Mouse (Mus musculus): Measurements from ENCODE around the gene Olfr1257. TPM values are rescaled to one million over a fixed set of nuclear protein-coding genes. Genes with fewer than 3 reads are reported as not detected.
"Not testable (repeated sequence)": the region's sequence is repeated elsewhere in the genome, so short reads cannot be mapped to it uniquely, and the experiment has no call there.

The Olfr1257 gene
- polyA plus RNA-seq (2015; fragmentation: Nextera tagmentation; extraction: Ambion mirVana), result not detected in 2 replicates

GRCm38 (mm10) chr2:89878137-89878536, at the start of gene Olfr1257:
TSS of gene Olfr1257 (plus strand) at chr2:89878437.
- Histone ChIP-seq H3K27me3 (ENCODE audit: control insufficient read depth, insufficient read depth, low read depth, low read length) (no peaks in the 10 kb centered on the region), H3K4me3 (ENCODE audit: low read depth, low read length) (no peak within 1 kb of the TSS), H3K4me2 (ENCODE audit: low read length) (no peak within 1 kb of the TSS), H3K4me1 (ENCODE audit: control insufficient read depth, insufficient read depth, low read length) (no peaks in the 10 kb centered on the region), H3K27ac (ENCODE audit: low read length) (no peak within 1 kb of the TSS), H3K9me3 (replicated peaks; ENCODE audit: control insufficient read depth, low read length, poor library complexity, severe bottlenecking) (no peaks in the 10 kb centered on the region), H3K36me3 (ENCODE audit: control insufficient read depth, insufficient read depth, low read length) (no peaks in the 10 kb centered on the region), H3K9ac (ENCODE audit: low read depth, low read length) (no peak within 1 kb of the TSS)
- 91% methylated on average over 1 of the region's 1 CpGs for WGBS
- ATAC-seq, result no peak

DNA sequence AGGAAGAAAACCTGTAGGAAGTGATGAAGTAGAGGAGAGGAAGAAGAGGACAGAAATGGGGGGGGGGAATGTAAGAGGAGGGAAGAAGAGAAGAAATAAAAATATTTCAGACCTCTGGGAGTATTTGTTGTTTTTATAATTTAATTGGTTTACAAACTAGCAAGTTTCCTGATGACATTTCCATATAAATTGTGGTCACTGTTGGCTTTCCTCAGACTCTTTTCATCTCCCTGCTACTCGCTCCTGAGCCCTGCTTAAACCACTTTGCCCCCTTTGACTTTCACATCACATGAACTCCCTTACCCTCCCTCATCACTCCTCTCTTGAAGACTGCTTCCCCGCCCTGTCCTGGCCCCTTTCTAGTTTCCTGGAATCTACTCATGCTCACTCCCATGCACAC, 36.8 kb upstream of the Olfr1257 start, which contains the start of gene Olfr1256:
TSS of gene Olfr1256 (minus strand) at position 101 of the 400 bp plus-strand sequence.
- no peak for ATAC-seq
- H3K9ac ChIP-seq (ENCODE audit: low read depth, low read length), result no peak within 1 kb of the TSS
- 58% methylated on average over 2 of the region's 2 CpGs for WGBS

DNA sequence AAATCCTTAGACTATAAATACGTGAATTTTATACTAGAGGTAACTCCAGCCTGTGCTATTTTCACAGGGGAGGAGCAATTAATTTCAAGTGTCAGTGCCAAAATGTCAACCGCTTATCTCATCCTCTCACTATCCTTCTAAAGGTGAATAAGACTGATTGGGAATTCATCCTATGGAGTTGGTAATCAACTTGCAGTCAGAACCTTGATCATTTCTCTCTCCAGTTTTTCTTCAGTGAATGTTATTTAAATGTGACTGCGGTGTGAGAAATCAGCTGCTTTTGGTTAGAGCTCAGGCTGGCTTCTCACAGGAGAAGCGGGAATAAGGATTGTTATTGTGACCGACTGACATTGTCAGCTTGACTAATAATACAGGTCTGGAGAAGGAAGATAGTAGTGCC, 30.1 kb upstream of the Olfr1257 start, which contains the start of gene Olfr48:
TSS of gene Olfr48 (minus strand) at position 101 of the 400 bp plus-strand sequence.
- WGBS, result 81% methylated on average over 5 of the region's 5 CpGs
- Histone ChIP-seq H3K27ac (ENCODE audit: low read length) (no peak within 1 kb of the TSS), H3K4me3 (ENCODE audit: low read depth, low read length) (no peak within 1 kb of the TSS), H3K36me3 (ENCODE audit: control insufficient read depth, insufficient read depth, low read length) (no peaks in the 10 kb centered on the region), H3K9ac (ENCODE audit: low read depth, low read length) (no peak within 1 kb of the TSS), H3K4me2 (ENCODE audit: low read length) (no peak within 1 kb of the TSS), H3K4me1 (ENCODE audit: control insufficient read depth, insufficient read depth, low read length) (no peaks in the 10 kb centered on the region), H3K9me3 (replicated peaks; ENCODE audit: control insufficient read depth, low read length, poor library complexity, severe bottlenecking) (no peaks in the 10 kb centered on the region), H3K27me3 (ENCODE audit: control insufficient read depth, insufficient read depth, low read depth, low read length) (no peaks in the 10 kb centered on the region)
- ATAC-seq, result no peak

More for the DNA sequence above, 36.8 kb upstream of the Olfr1257 start, which contains the start of gene Olfr1256:
- Histone ChIP-seq H3K4me3 (ENCODE audit: low read depth, low read length) (no peak within 1 kb of the TSS), H3K27me3 (ENCODE audit: control insufficient read depth, insufficient read depth, low read depth, low read length) (no peaks in the 10 kb centered on the region), H3K4me1 (ENCODE audit: control insufficient read depth, insufficient read depth, low read length) (no peaks in the 10 kb centered on the region), H3K4me2 (ENCODE audit: low read length) (no peak within 1 kb of the TSS), H3K27ac (ENCODE audit: low read length) (no peak within 1 kb of the TSS), H3K9me3 (replicated peaks; ENCODE audit: control insufficient read depth, low read length, poor library complexity, severe bottlenecking) (no peaks in the 10 kb centered on the region), H3K36me3 (ENCODE audit: control insufficient read depth, insufficient read depth, low read length) (no peaks in the 10 kb centered on the region)

DNA sequence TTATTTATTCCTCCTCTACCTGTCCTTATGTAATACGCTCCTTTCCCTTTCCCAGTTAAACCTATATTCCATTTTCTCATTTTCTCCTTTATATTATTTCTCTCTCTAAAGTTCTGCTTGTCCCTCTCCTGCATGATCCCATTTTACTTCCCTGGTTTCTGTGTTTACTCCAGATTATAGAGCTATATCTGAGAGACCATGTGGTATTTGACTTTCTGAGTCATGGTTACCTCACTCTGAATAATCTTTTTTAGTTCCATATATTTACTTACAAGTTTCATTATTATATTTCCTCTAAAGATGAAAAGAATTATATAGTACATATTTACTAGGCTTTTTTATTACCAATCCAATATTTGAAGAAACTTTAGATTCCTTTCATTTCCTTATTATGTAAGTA, 29.0 kb upstream of the Olfr1257 start:
- Histone ChIP-seq H3K9ac (ENCODE audit: low read depth, low read length) (no peak overlapping the region), H3K9me3 (replicated peaks; ENCODE audit: control insufficient read depth, low read length, poor library complexity, severe bottlenecking) (no peaks in the 10 kb centered on the region), H3K4me3 (ENCODE audit: low read depth, low read length) (no peak overlapping the region), H3K36me3 (ENCODE audit: control insufficient read depth, insufficient read depth, low read length) (no peaks in the 10 kb centered on the region), H3K27ac (ENCODE audit: low read length) (no peak overlapping the region), H3K27me3 (ENCODE audit: control insufficient read depth, insufficient read depth, low read depth, low read length) (no peaks in the 10 kb centered on the region), H3K4me2 (ENCODE audit: low read length) (no peak overlapping the region), H3K4me1 (ENCODE audit: control insufficient read depth, insufficient read depth, low read length) (no peaks in the 10 kb centered on the region)
- WGBS, result 95% methylated on average over 1 of the region's 1 CpGs
- ATAC-seq, result no peak

- H3K4me1 ChIP-seq (ENCODE audit: control insufficient read depth, insufficient read depth, low read length); H3K4me2 ChIP-seq (ENCODE audit: low read length); H3K4me3 ChIP-seq (ENCODE audit: low read depth, low read length); ATAC-seq; H3K9ac ChIP-seq (ENCODE audit: low read depth, low read length); H3K27ac ChIP-seq (ENCODE audit: low read length); H3K27me3 ChIP-seq (ENCODE audit: control insufficient read depth, insufficient read depth, low read depth, low read length); H3K36me3 ChIP-seq (ENCODE audit: control insufficient read depth, insufficient read depth, low read length); H3K9me3 ChIP-seq (replicated peaks; ENCODE audit: control insufficient read depth, low read length, poor library complexity, severe bottlenecking): not testable (repeated sequence)
- 91% methylated on average over 9 of the region's 9 CpGs for WGBS
Measured at GRCm38 (mm10) chr2:89912616-89913015, 34.4 kb downstream of the Olfr1257 start.

GRCm38 (mm10) chr2:89927009-89927408, 48.8 kb downstream of the Olfr1257 start, which contains the start of gene Olfr1258:
TSS of gene Olfr1258 (plus strand) at chr2:89927309.
- no peaks in the 10 kb centered on the region for H3K36me3 ChIP-seq (ENCODE audit: control insufficient read depth, insufficient read depth, low read length)
- H3K9ac ChIP-seq (ENCODE audit: low read depth, low read length), result no peak within 1 kb of the TSS
- H3K4me2 ChIP-seq (ENCODE audit: low read length), result no peak within 1 kb of the TSS
- no peak within 1 kb of the TSS for H3K4me3 ChIP-seq (ENCODE audit: low read depth, low read length)
- H3K27me3 ChIP-seq (ENCODE audit: control insufficient read depth, insufficient read depth, low read depth, low read length), result no peaks in the 10 kb centered on the region
- H3K9me3 ChIP-seq (replicated peaks; ENCODE audit: control insufficient read depth, low read length, poor library complexity, severe bottlenecking), result no peaks in the 10 kb centered on the region
- ATAC-seq, result no peak
- no peak within 1 kb of the TSS for H3K27ac ChIP-seq (ENCODE audit: low read length)
- H3K4me1 ChIP-seq (ENCODE audit: control insufficient read depth, insufficient read depth, low read length), result no peaks in the 10 kb centered on the region

Other genes with a start within 250 kb of the Olfr1257 start
- not detected in 2 replicates for gene Olfr1249, start 243.5 kb upstream of the Olfr1257 start, polyA plus RNA-seq (2015; fragmentation: Nextera tagmentation; extraction: Ambion mirVana)
- not detected in 2 replicates for gene Olfr1250, start 217.0 kb upstream of the Olfr1257 start, polyA plus RNA-seq (2015; fragmentation: Nextera tagmentation; extraction: Ambion mirVana)
- gene Olfr1251, start 206.5 kb upstream of the Olfr1257 start, polyA plus RNA-seq (2015; fragmentation: Nextera tagmentation; extraction: Ambion mirVana), result not detected in 2 replicates
- gene Olfr1252, start 153.4 kb upstream of the Olfr1257 start, polyA plus RNA-seq (2015; fragmentation: Nextera tagmentation; extraction: Ambion mirVana), result not detected in 2 replicates
- gene Olfr1253, start 121.3 kb upstream of the Olfr1257 start, polyA plus RNA-seq (2015; fragmentation: Nextera tagmentation; extraction: Ambion mirVana), result not detected in 2 replicates
- not detected in 2 replicates for gene Olfr1254, start 84.8 kb upstream of the Olfr1257 start, polyA plus RNA-seq (2015; fragmentation: Nextera tagmentation; extraction: Ambion mirVana)
- not detected in 2 replicates for gene Olfr1255, start 66.4 kb upstream of the Olfr1257 start, polyA plus RNA-seq (2015; fragmentation: Nextera tagmentation; extraction: Ambion mirVana)
- not detected in 2 replicates for gene Olfr1256, start 36.9 kb upstream of the Olfr1257 start, polyA plus RNA-seq (2015; fragmentation: Nextera tagmentation; extraction: Ambion mirVana)
- gene Olfr48, start 30.2 kb upstream of the Olfr1257 start, polyA plus RNA-seq (2015; fragmentation: Nextera tagmentation; extraction: Ambion mirVana), result not detected in 2 replicates
- gene Olfr1258, start 48.9 kb downstream of the Olfr1257 start, polyA plus RNA-seq (2015; fragmentation: Nextera tagmentation; extraction: Ambion mirVana), result not detected in 2 replicates
- not detected in 2 replicates for gene Olfr1259, start 70.2 kb downstream of the Olfr1257 start, polyA plus RNA-seq (2015; fragmentation: Nextera tagmentation; extraction: Ambion mirVana)
- gene Olfr1260, start 95.9 kb downstream of the Olfr1257 start, polyA plus RNA-seq (2015; fragmentation: Nextera tagmentation; extraction: Ambion mirVana), result not detected in 2 replicates
- gene Olfr1261, start 112.8 kb downstream of the Olfr1257 start, polyA plus RNA-seq (2015; fragmentation: Nextera tagmentation; extraction: Ambion mirVana), result not detected in 2 replicates
- not detected in 2 replicates for gene Olfr1262, start 121.7 kb downstream of the Olfr1257 start, polyA plus RNA-seq (2015; fragmentation: Nextera tagmentation; extraction: Ambion mirVana)
- not detected in 2 replicates for gene Olfr1263, start 133.7 kb downstream of the Olfr1257 start, polyA plus RNA-seq (2015; fragmentation: Nextera tagmentation; extraction: Ambion mirVana)
- gene Olfr1264, start 147.1 kb downstream of the Olfr1257 start, polyA plus RNA-seq (2015; fragmentation: Nextera tagmentation; extraction: Ambion mirVana), result not detected in 2 replicates
- not detected in 2 replicates for gene Olfr1265, start 156.9 kb downstream of the Olfr1257 start, polyA plus RNA-seq (2015; fragmentation: Nextera tagmentation; extraction: Ambion mirVana)
- gene Olfr140, start 185.2 kb downstream of the Olfr1257 start, polyA plus RNA-seq (2015; fragmentation: Nextera tagmentation; extraction: Ambion mirVana), result not detected in 2 replicates
- not detected in 2 replicates for gene Olfr1269, start 243.0 kb downstream of the Olfr1257 start, polyA plus RNA-seq (2015; fragmentation: Nextera tagmentation; extraction: Ambion mirVana)

All from midbrain, embryonic 16.5 days (tissue).